Mouse (Mus musculus): ENCODE measurements around the gene Phf23.

- no peak for TF ChIP-seq POLR2A (IDR thresholded peaks at IDR 0.05; ENCODE audit: insufficient read length, low read depth)
- TF ChIP-seq POLR2AphosphoS2 (IDR thresholded peaks at IDR 0.05; ENCODE audit: insufficient read length, low read depth): no peak
- no peak for TF ChIP-seq USF1 (IDR thresholded peaks at IDR 0.05; ENCODE audit: low read depth)
- no peak for TF ChIP-seq MYOG (IDR thresholded peaks at IDR 0.05; ENCODE audit: control insufficient read depth in 1 of 3, insufficient read depth in 1 of 3, insufficient read length in 2 of 3, low read depth in 2 of 3)
- no peak for TF ChIP-seq REST (IDR thresholded peaks at IDR 0.05; ENCODE audit: insufficient read depth, insufficient read length)
- no peak for TF ChIP-seq CEBPB (IDR thresholded peaks at IDR 0.05; ENCODE audit: insufficient read depth, poor library complexity, severe bottlenecking)
Observed at GRCm38 (mm10) chr11:69953267-69953915, 42.2 kb upstream of the Phf23 start.
